Mouse (Mus musculus) left cerebral cortex, adult 6 months (tissue): ENCODE measurements around the gene Kif14. TPM values are rescaled to one million over a fixed set of nuclear protein-coding genes. Genes with fewer than 3 reads are reported as not detected.

Experiments
- long read RNA-seq, 2 experiments: library from polyadenylated mRNA; unstranded; transcript quantifications; one replicate each; pipeline ENCODE4 v2.0.0; 2019 to 2020
- polyA plus RNA-seq: library from polyadenylated mRNA; unstranded; fragments of <200 nt; fragmentation: Nextera tagmentation; gene quantifications from 2 replicates; pipeline ENCODE4 v1.2.3, GENCODE M21; 2021

Gene Kif14
- 0.12 TPM in 1 of 2 replicates, not detected in the other for polyA plus RNA-seq
- long read RNA-seq, experiment 1: 0 reads
- long read RNA-seq, experiment 2: 0 reads

DNA sequence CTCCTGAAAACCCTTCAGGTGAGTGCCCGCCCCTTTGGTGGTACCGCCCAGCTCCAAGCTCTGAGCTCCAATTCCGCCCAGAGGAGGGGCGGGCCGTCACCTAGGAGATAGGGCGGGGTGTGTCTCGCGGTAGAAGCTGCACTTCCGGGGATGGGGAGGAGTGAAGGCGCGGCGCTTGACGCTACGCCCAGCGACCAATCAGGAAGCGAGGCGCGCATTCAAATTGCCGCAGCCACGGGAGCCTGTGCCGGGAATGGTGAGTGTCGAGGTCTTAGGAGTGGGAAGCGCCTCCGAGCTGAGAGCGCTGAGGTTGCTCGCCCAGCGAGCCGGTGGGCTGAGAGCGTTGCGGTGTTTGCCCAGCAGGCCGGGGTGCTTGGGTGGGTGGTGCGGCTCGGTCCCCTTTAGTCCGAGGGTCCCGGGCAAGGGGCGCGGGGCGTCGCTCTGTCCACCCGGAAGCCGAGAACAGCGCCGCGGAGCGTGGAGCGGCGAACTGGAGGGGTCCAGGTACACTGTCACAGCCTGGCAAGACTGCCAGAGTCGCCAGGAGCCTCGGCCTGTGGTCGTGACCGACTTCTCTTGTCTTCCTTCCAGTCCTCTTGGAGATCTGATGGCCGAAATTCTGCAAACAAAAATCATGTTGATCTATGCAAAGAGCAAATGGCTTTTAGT, at the start of gene Kif14:
TSS of gene Kif14 (plus strand) at position 201 of the 669 bp plus-strand sequence.

Other genes starting within 250 kb of the Kif14 start
- gene Inava, start 232.1 kb upstream of the Kif14 start, polyA plus RNA-seq: 0.65 and 1.1 TPM in 2 replicates
- gene Gpr25, start 205.5 kb upstream of the Kif14 start, polyA plus RNA-seq: 4.3 and 9.9 TPM in 2 replicates
- gene Camsap2, start 120.2 kb upstream of the Kif14 start, polyA plus RNA-seq: 10.8 and 20.6 TPM in 2 replicates
- gene Ddx59, start 51.1 kb upstream of the Kif14 start, polyA plus RNA-seq: 7.8 and 8.2 TPM in 2 replicates
- 7.4 and 11.6 TPM in 2 replicates for gene Zfp281, start 158.6 kb downstream of the Kif14 start, polyA plus RNA-seq